Mouse (Mus musculus) MEL (cell line): ENCODE data around the gene Fat3. TPM values are rescaled to one million over a fixed set of nuclear protein-coding genes. Genes with fewer than 3 reads are reported as not detected.

Experiments
- DNase-seq: peaks from one replicate; pipeline ENCODE4 v3.0.0; 2011; ENCODE audit warnings: low read depth, low spot score
- H3K27ac ChIP-seq: 2 replicates; pipeline ENCODE4 v1.5.1; 2012; ENCODE audit warnings: low read depth, mild to moderate bottlenecking, control low read depth, low read length, moderate library complexity; ENCODE audit not compliant: control insufficient read depth
- H3K27me3 ChIP-seq, 2 experiments: fragments of 150-350 bp in 1 of 2; sonication (generic) in 1 of 2; 2 replicates each; pipeline ENCODE4 v1.6.1; 2012; ENCODE audit warnings: low read length in 2 of 2, mild to moderate bottlenecking in 2 of 2, improper control_type of control experiment in 1 of 2, moderate library complexity in 1 of 2; ENCODE audit not compliant: insufficient read depth in 2 of 2, control insufficient read depth in 1 of 2
- H3K36me3 ChIP-seq, 2 experiments: 2 replicates each; pipeline ENCODE4 v1.6.1; 2012 to 2014; ENCODE audit warnings: low read length in 2 of 2, improper control_type of control experiment in 1 of 2, inconsistent platforms in 1 of 2, mild to moderate bottlenecking in 1 of 2; ENCODE audit not compliant: insufficient read depth in 2 of 2, control insufficient read depth in 1 of 2
- H3K4me1 ChIP-seq, 2 experiments: fragments of 150-350 bp in 1 of 2; sonication (generic) in 1 of 2; 2 replicates each; pipeline ENCODE4 v1.6.1; 2012; ENCODE audit warnings: low read length in 2 of 2, improper control_type of control experiment in 1 of 2, mild to moderate bottlenecking in 1 of 2; ENCODE audit not compliant: insufficient read depth in 2 of 2, control insufficient read depth in 1 of 2
- H3K4me3 ChIP-seq, 2 experiments: fragments of 150-350 bp in 1 of 2; sonication (generic) in 1 of 2; 2 replicates each; pipeline ENCODE4 v1.5.1; 2012; ENCODE audit warnings: low read depth in 2 of 2, low read length in 2 of 2, mild to moderate bottlenecking in 2 of 2, moderate library complexity in 2 of 2, control low read depth in 1 of 2, improper control_type of control experiment in 1 of 2; ENCODE audit not compliant: control insufficient read depth in 1 of 2, insufficient read depth in 1 of 2
- H3K79me2 ChIP-seq: 2 replicates; pipeline ENCODE4 v1.6.1; 2012; ENCODE audit warnings: mild to moderate bottlenecking, low read length, moderate library complexity; ENCODE audit not compliant: control insufficient read depth, poor library complexity, insufficient read depth
- H3K9ac ChIP-seq: 2 replicates; pipeline ENCODE4 v1.6.1; 2012; ENCODE audit warnings: low read depth, mild to moderate bottlenecking, control low read depth, low read length, moderate library complexity; ENCODE audit not compliant: control insufficient read depth, poor library complexity, severe bottlenecking
- H3K9me3 ChIP-seq: fragments of 150-350 bp; sonication (generic); replicated peaks from 2 replicates; pipeline ENCODE4 v1.6.1; 2012; ENCODE audit warnings: mild to moderate bottlenecking, low read length, improper control_type of control experiment, moderate library complexity; ENCODE audit not compliant: insufficient read depth
- BHLHE40 ChIP-seq: IDR thresholded peaks from 2 replicates; pipeline ENCODE4 v1.6.1; 2012; ENCODE audit warnings: low read depth, mild to moderate bottlenecking, inconsistent platforms, low read length, improper control_type of control experiment, borderline replicate concordance
- ELF1 ChIP-seq: IDR thresholded peaks from 2 replicates; pipeline ENCODE4 v1.6.1; 2014; ENCODE audit warnings: low read depth, mild to moderate bottlenecking, inconsistent platforms, low read length, improper control_type of control experiment, moderate library complexity
- EP300 ChIP-seq, 2 experiments: IDR thresholded peaks; 2 replicates each; pipeline ENCODE4 v1.6.1; 2011; ENCODE audit warnings: improper control_type of control experiment in 2 of 2, low read length in 2 of 2, low read depth in 1 of 2, mild to moderate bottlenecking in 1 of 2
- HCFC1 ChIP-seq: IDR thresholded peaks from 2 replicates; pipeline ENCODE4 v1.6.1; 2012; ENCODE audit warnings: low read depth, mild to moderate bottlenecking, inconsistent platforms, low read length, improper control_type of control experiment, moderate library complexity
- JUND ChIP-seq: IDR thresholded peaks from 2 replicates; pipeline ENCODE4 v1.6.1; 2011; ENCODE audit warnings: low read depth, mild to moderate bottlenecking, improper control_type of control experiment, low read length
- MAX ChIP-seq: IDR thresholded peaks from 2 replicates; pipeline ENCODE4 v1.6.1; 2011; ENCODE audit warnings: low read length, improper control_type of control experiment
- MEF2A ChIP-seq: IDR thresholded peaks from 2 replicates; pipeline ENCODE4 v1.6.1; 2014; ENCODE audit warnings: low read depth, mild to moderate bottlenecking, inconsistent platforms, low read length, improper control_type of control experiment; ENCODE audit not compliant: poor library complexity, insufficient replicate concordance, severe bottlenecking; ENCODE audit errors: extremely low read depth
- MXI1 ChIP-seq: IDR thresholded peaks from 2 replicates; pipeline ENCODE4 v1.6.1; 2011; ENCODE audit warnings: mild to moderate bottlenecking, low read depth, low read length, improper control_type of control experiment
- POLR2AphosphoS2 ChIP-seq: IDR thresholded peaks from 2 replicates; pipeline ENCODE4 v1.6.1; 2011; ENCODE audit warnings: low read length, improper control_type of control experiment
- SIN3A ChIP-seq: IDR thresholded peaks from 2 replicates; pipeline ENCODE4 v1.6.1; 2012; ENCODE audit warnings: low read length, improper control_type of control experiment, inconsistent platforms
- TCF12 ChIP-seq: IDR thresholded peaks from 2 replicates; pipeline ENCODE4 v1.6.1; 2014; ENCODE audit warnings: low read depth, mild to moderate bottlenecking, inconsistent platforms, low read length, improper control_type of control experiment, moderate library complexity
- USF1 ChIP-seq: IDR thresholded peaks from 2 replicates; pipeline ENCODE4 v1.6.1; 2014; ENCODE audit warnings: low read depth, mild to moderate bottlenecking, inconsistent platforms, low read length, improper control_type of control experiment, moderate library complexity
- USF2 ChIP-seq, 2 experiments: IDR thresholded peaks; 2 replicates each; pipeline ENCODE4 v1.6.1; 2011 to 2012; ENCODE audit warnings: improper control_type of control experiment in 2 of 2, low read length in 2 of 2, borderline replicate concordance in 1 of 2, inconsistent platforms in 1 of 2, low read depth in 1 of 2, mild to moderate bottlenecking in 1 of 2; ENCODE audit not compliant: insufficient read depth in 1 of 2
- ZC3H11A ChIP-seq: IDR thresholded peaks from 2 replicates; pipeline ENCODE4 v1.6.1; 2012; ENCODE audit warnings: low read depth, mild to moderate bottlenecking, inconsistent platforms, low read length, improper control_type of control experiment
- ZMIZ1 ChIP-seq: IDR thresholded peaks from 2 replicates; pipeline ENCODE4 v1.6.1; 2012; ENCODE audit warnings: low read depth, mild to moderate bottlenecking, inconsistent platforms, low read length, improper control_type of control experiment, moderate library complexity
- ZNF384 ChIP-seq: IDR thresholded peaks from 2 replicates; pipeline ENCODE4 v1.6.1; 2012; ENCODE audit warnings: low read depth, mild to moderate bottlenecking, inconsistent platforms, low read length, improper control_type of control experiment
- polyA plus RNA-seq, 2 experiments: library from polyadenylated mRNA; stranded (reverse) in 1 of 2; unstranded in 1 of 2; fragments of >175 nt in 1 of 2; fragments of >200 nt in 1 of 2; gene quantifications; 2 replicates each; pipeline versions ENCODE4 v1.2.1 to v1.2.4; 2012; ENCODE audit warnings: low replicate concordance in 2 of 2, low read depth in 1 of 2; ENCODE audit not compliant: insufficient read length in 2 of 2, insufficient read depth in 1 of 2, missing spikeins in 1 of 2
- total RNA-seq: library from RNA; depleted of rRNA; stranded (reverse); fragments of 300-350 nt; gene quantifications from 2 replicates; pipeline ENCODE4 v1.2.3, GENCODE M21; 2012

Fat3 gene
- total and polyA plus RNA-seq, 3 experiments = 1.5 to 1.8 TPM; not detected in 1

- H3K36me3 ChIP-seq = no peaks in the 10 kb centered on the region
- DNase-seq = no peak
- H3K9ac ChIP-seq = no peak overlapping the region
- no peaks in the 10 kb centered on the region for H3K9me3 ChIP-seq
- H3K4me1 ChIP-seq = no peaks in the 10 kb centered on the region
- H3K79me2 ChIP-seq = no peaks in the 10 kb centered on the region
- no peak overlapping the region for H3K27ac ChIP-seq
- no peaks in the 10 kb centered on the region for H3K27me3 ChIP-seq
- no peak for TF ChIP-seq MEF2A
- TF ChIP-seq SIN3A = no peak
- TF ChIP-seq ELF1 = no peak
- TF ChIP-seq MXI1 = no peak
- no peak for TF ChIP-seq TCF12
- TF ChIP-seq MAX = no peak
- TF ChIP-seq USF1 = no peak
- TF ChIP-seq EP300 (IDR thresholded peaks at IDR 0.05; ENCODE audit: low read depth in 1 of 2, low read length in 2 of 2) = no peak
- TF ChIP-seq ZC3H11A = no peak
- no peak for TF ChIP-seq BHLHE40
- TF ChIP-seq USF2 (IDR thresholded peaks at IDR 0.05; ENCODE audit: borderline replicate concordance in 1 of 2, insufficient read depth in 1 of 2, low read depth in 1 of 2, low read length in 2 of 2) = no peak
- no peak for TF ChIP-seq HCFC1
- no peak for TF ChIP-seq ZMIZ1
- no peak for TF ChIP-seq POLR2AphosphoS2
- TF ChIP-seq JUND = no peak
- TF ChIP-seq, all 39 proteins: peak for 0
- H3K4me3 ChIP-seq = no peak overlapping the region
Observed at GRCm38 (mm10) chr9:16092051-16092967, 408.8 kb downstream of the Fat3 start.

GRCm38 (mm10) chr9:16079292-16079691, 421.8 kb downstream of the Fat3 start:
- no peaks in the 10 kb centered on the region for H3K79me2 ChIP-seq
- no peak for DNase-seq
- no peak overlapping the region for H3K9ac ChIP-seq
- TF ChIP-seq SIN3A = no peak
- no peak for TF ChIP-seq MAX
- no peak for TF ChIP-seq USF1
- no peak for TF ChIP-seq EP300 (IDR thresholded peaks at IDR 0.05; ENCODE audit: low read depth in 1 of 2, low read length in 2 of 2)
- no peak for TF ChIP-seq ZNF384
- no peaks in the 10 kb centered on the region for H3K9me3 ChIP-seq
- peaks cover 0 to 2% of the 10 kb centered on the region in 2 experiments; a peak in 2 of 4 replicates for H3K27me3 ChIP-seq
- H3K36me3 ChIP-seq = no peaks in the 10 kb centered on the region
- H3K4me3 ChIP-seq = no peak overlapping the region
- H3K4me1 ChIP-seq = no peaks in the 10 kb centered on the region
- no peak overlapping the region for H3K27ac ChIP-seq
